Mouse (Mus musculus) forebrain, embryonic 15.5 days (tissue): ENCODE measurements around the gene Olfr1199. TPM values are rescaled to one million over a fixed set of nuclear protein-coding genes. Genes with fewer than 3 reads are reported as not detected.

Experiments used
- ATAC-seq: fragments of 200-750 bp; cut with Nextera tagmentation; replicated peaks from 2 replicates; pipeline ENCODE4 v1.8.0; 2017; ENCODE audit warnings: mild to moderate bottlenecking, moderate TSS enrichment, moderate library complexity
- H3K27ac ChIP-seq: fragments of 300-500 bp; sonication (generic); replicated peaks from 2 replicates; pipeline ENCODE4 v1.5.1; 2015; ENCODE audit warnings: mild to moderate bottlenecking, inconsistent platforms
- H3K27me3 ChIP-seq: fragments of 300-500 bp; sonication (generic); 2 replicates; pipeline ENCODE4 v1.6.1; 2015; ENCODE audit warnings: inconsistent platforms
- H3K36me3 ChIP-seq: fragments of 300-500 bp; sonication (generic); 2 replicates; pipeline ENCODE4 v1.6.1; 2015; ENCODE audit warnings: mild to moderate bottlenecking, inconsistent platforms
- H3K4me1 ChIP-seq: fragments of 300-500 bp; sonication (generic); 2 replicates; pipeline ENCODE4 v1.6.1; 2015; ENCODE audit warnings: inconsistent platforms
- H3K4me2 ChIP-seq: fragments of 300-500 bp; sonication (generic); replicated peaks from 2 replicates; pipeline ENCODE4 v1.6.1; 2015; ENCODE audit warnings: mild to moderate bottlenecking, inconsistent platforms
- H3K4me3 ChIP-seq: fragments of 300-500 bp; sonication (generic); 2 replicates; pipeline ENCODE4 v1.5.1; 2015; ENCODE audit warnings: mild to moderate bottlenecking, inconsistent platforms
- H3K9ac ChIP-seq: fragments of 300-500 bp; sonication (generic); replicated peaks from 2 replicates; pipeline ENCODE4 v1.6.1; 2015; ENCODE audit warnings: mild to moderate bottlenecking, inconsistent platforms
- H3K9me3 ChIP-seq: fragments of 300-500 bp; sonication (generic); 2 replicates; pipeline ENCODE4 v1.6.1; 2016; ENCODE audit warnings: inconsistent platforms
- WGBS: fragments of 180-500 bp; shearing (Covaris S2); methylation state at CpG from one replicate; pipeline ENCODE4 v1.1.7; 2015; ENCODE audit warnings: mixed read lengths; 5-methylcytosine and 5-hydroxymethylcytosine counted together
- polyA plus RNA-seq: library from polyadenylated mRNA; unstranded; fragments of >200 nt; fragmentation: Nextera tagmentation; extraction: Ambion mirVana; gene quantifications from 2 replicates; pipeline ENCODE4 v1.2.1, GENCODE M21; 2015

Gene Olfr1199
- polyA plus RNA-seq = not detected in 2 replicates

DNA sequence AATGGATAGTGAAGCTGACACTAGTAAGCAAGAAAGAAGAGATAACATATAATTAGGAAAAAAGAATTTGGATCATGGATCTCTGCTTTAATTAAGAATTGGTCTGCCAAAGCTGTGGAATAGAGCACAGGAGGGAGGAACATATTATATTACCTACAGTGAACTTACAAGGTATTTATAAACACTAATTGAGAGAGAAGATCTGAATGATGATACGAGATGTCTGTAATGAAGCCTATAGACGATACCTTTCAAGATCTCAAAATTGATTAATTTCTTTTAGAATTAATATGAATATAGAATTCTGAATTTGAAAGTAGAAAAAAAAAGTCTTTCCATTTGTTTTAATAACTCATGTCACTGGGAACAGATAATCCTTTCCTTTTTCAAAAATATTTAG is at the start of gene Olfr1199:
Gene Olfr1199 (minus strand): TSS at position 101 of the 400 bp plus-strand sequence.
- no peak within 1 kb of the TSS for H3K27ac ChIP-seq
- H3K4me2 ChIP-seq = no peak within 1 kb of the TSS
- H3K36me3 ChIP-seq = no peaks in the 10 kb centered on the region
- no peak for ATAC-seq
- H3K4me3 ChIP-seq = no peak within 1 kb of the TSS
- no peaks in the 10 kb centered on the region for H3K4me1 ChIP-seq
- 92% methylated on average over 2 of the region's 2 CpGs for WGBS
- no peaks in the 10 kb centered on the region for H3K9me3 ChIP-seq
- H3K27me3 ChIP-seq = no peaks in the 10 kb centered on the region
- H3K9ac ChIP-seq = no peak within 1 kb of the TSS

DNA sequence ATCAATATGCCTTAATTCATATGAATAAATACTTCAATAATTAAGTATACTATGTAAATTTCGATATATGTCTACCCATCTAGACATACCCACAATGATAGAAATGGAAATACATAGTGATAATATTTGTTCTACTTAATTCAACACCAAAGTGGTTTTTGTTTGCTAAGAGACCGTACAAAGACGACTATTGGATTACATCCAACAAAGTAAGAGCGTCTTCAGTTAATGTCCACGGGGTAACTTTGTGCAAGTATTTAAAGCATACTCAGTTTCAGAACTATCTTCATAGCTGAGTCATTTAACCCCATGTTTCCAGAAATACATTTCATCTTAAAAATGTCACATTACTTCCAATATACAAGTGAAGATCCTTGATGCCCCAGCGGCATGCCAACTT is 32.5 kb upstream of the Olfr1199 start, which contains the start of gene Olfr1201:
Gene Olfr1201 (plus strand): TSS at position 301 of the 400 bp plus-strand sequence.
- no peak within 1 kb of the TSS for H3K4me3 ChIP-seq
- H3K36me3 ChIP-seq = no peaks in the 10 kb centered on the region
- 88% methylated on average over 6 of the region's 6 CpGs for WGBS
- ATAC-seq = no peak
- no peak within 1 kb of the TSS for H3K4me2 ChIP-seq
- H3K27ac ChIP-seq = no peak within 1 kb of the TSS
- no peaks in the 10 kb centered on the region for H3K9me3 ChIP-seq
- H3K27me3 ChIP-seq = no peaks in the 10 kb centered on the region
- no peaks in the 10 kb centered on the region for H3K4me1 ChIP-seq
- no peak within 1 kb of the TSS for H3K9ac ChIP-seq

DNA sequence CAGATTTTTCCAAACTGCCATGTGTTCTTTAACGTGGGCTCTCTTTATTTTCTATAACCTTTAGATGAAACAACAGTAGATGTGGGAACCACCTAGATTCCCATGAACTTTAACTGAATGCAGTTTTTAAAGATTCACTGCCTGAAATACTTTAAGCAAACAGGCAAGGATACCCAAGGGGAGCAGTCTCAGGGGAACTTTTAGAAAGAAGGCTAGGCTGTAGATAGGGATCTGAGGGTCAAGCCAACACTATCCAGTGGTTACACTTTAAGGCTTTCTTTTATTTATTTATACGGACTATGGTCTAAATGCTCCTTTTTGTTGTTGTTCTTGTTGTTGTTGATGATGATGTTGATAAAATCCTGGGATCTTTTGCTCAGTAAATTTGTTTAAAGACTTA is 10.1 kb upstream of the Olfr1199 start, which contains the start of gene Olfr1200:
Gene Olfr1200 (minus strand): TSS at position 101 of the 400 bp plus-strand sequence.
- ATAC-seq = no peak
- H3K36me3 ChIP-seq = no peaks in the 10 kb centered on the region

GRCm38 (mm10) chr2:88751270-88751669 is 9.0 kb downstream of the Olfr1199 start, which contains the start of gene Olfr1198:
Olfr1198 (minus strand) TSS chr2:88751370.
- WGBS = 93% methylated on average over 2 of the region's 2 CpGs
- Histone ChIP-seq H3K27ac (no peak within 1 kb of the TSS), H3K4me3 (no peak within 1 kb of the TSS), H3K27me3 (no peaks in the 10 kb centered on the region), H3K36me3 (no peaks in the 10 kb centered on the region), H3K9me3 (no peaks in the 10 kb centered on the region), H3K4me2 (no peak within 1 kb of the TSS), H3K4me1 (no peaks in the 10 kb centered on the region), H3K9ac (no peak within 1 kb of the TSS)
- no peak for ATAC-seq

More for the DNA sequence above, 10.1 kb upstream of the Olfr1199 start, which contains the start of gene Olfr1200:
- no peaks in the 10 kb centered on the region for H3K4me1 ChIP-seq
- H3K27me3 ChIP-seq = no peaks in the 10 kb centered on the region
- no peak within 1 kb of the TSS for H3K27ac ChIP-seq
- H3K4me2 ChIP-seq = no peak within 1 kb of the TSS
- no peak within 1 kb of the TSS for H3K9ac ChIP-seq
- 82% methylated on average over 2 of the region's 2 CpGs for WGBS
- H3K4me3 ChIP-seq = no peak within 1 kb of the TSS
- H3K9me3 ChIP-seq = no peaks in the 10 kb centered on the region

DNA sequence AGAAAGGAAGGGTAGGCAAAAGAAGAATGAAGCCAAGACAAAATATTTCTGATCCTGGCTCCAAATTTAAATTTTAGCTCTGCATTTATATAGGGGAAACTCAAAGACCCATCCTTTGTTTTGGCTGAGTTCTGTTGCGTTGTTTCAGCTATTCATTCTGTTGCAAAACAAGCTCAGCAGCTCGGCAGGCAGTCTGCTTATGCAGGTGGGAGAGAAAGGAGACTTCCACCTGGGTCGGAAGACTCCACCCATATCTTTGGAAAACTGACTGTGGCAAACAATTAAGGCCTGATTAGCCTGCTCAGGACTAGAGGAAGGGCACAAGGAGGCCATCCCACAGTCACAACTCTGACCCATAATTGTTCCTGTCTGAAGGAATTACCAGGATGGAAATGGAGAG is 16.9 kb downstream of the Olfr1199 start:
- Histone ChIP-seq H3K4me3 (no peak overlapping the region), H3K4me1 (no peaks in the 10 kb centered on the region), H3K4me2 (no peak overlapping the region), H3K9ac (no peak overlapping the region), H3K27me3 (no peaks in the 10 kb centered on the region), H3K36me3 (no peaks in the 10 kb centered on the region), H3K9me3 (no peaks in the 10 kb centered on the region), H3K27ac (no peak overlapping the region)
- no peak for ATAC-seq
- WGBS = 59% methylated on average over 3 of the region's 3 CpGs

DNA sequence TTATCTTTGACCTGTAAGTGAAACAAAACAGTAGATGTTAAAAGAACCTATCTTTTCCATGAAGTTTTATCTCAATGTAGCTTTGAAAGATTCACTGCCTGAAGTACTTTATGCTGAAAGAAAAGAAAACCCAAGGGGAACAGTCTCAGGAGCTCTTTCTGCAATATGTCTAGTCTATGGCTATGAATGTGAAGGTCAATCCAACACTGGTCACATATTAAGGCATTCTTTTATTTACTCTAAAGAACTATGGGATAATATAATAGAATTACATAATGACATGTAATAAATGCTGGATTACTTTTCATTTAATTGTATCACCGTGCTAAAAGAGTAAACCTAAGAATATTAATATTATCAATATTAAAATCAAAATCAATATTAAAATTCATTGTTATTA is 28.0 kb downstream of the Olfr1199 start, which contains the start of gene Olfr1197:
Gene Olfr1197 (minus strand): TSS at position 101 of the 400 bp plus-strand sequence.
- Histone ChIP-seq H3K9ac (no peak within 1 kb of the TSS), H3K4me1 (no peaks in the 10 kb centered on the region), H3K27ac (no peak within 1 kb of the TSS), H3K4me3 (no peak within 1 kb of the TSS), H3K4me2 (no peak within 1 kb of the TSS), H3K9me3 (no peaks in the 10 kb centered on the region), H3K27me3 (no peaks in the 10 kb centered on the region), H3K36me3 (no peaks in the 10 kb centered on the region)
- 78% methylated on average over 1 of the region's 1 CpGs for WGBS
- ATAC-seq = no peak

GRCm38 (mm10) chr2:88704497-88704896 is 55.8 kb downstream of the Olfr1199 start, which contains the start of gene Olfr1196:
Olfr1196 (minus strand) TSS chr2:88704597.
- no peak for ATAC-seq
- Histone ChIP-seq H3K4me1 (no peaks in the 10 kb centered on the region), H3K9me3 (no peaks in the 10 kb centered on the region), H3K36me3 (no peaks in the 10 kb centered on the region), H3K4me2 (no peak within 1 kb of the TSS), H3K9ac (no peak within 1 kb of the TSS), H3K4me3 (no peak within 1 kb of the TSS), H3K27me3 (no peaks in the 10 kb centered on the region), H3K27ac (no peak within 1 kb of the TSS)
- WGBS = 86% methylated on average over 2 of the region's 2 CpGs

Other genes with a start within 250 kb of the Olfr1199 start
- gene Olfr1186, start 241.9 kb downstream of the Olfr1199 start, polyA plus RNA-seq = not detected in 2 replicates
- not detected in 2 replicates for gene Olfr1188, start 203.5 kb downstream of the Olfr1199 start, polyA plus RNA-seq
- gene Olfr1189, start 174.0 kb downstream of the Olfr1199 start, polyA plus RNA-seq = not detected in 2 replicates
- not detected in 2 replicates for gene Olfr1191-ps1, start 119.9 kb downstream of the Olfr1199 start, polyA plus RNA-seq
- not detected in 2 replicates for gene Olfr1192-ps1, start 112.0 kb downstream of the Olfr1199 start, polyA plus RNA-seq
- gene Olfr1193, start 84.8 kb downstream of the Olfr1199 start, polyA plus RNA-seq = not detected in 2 replicates
- not detected in 2 replicates for gene Olfr1195, start 71.3 kb downstream of the Olfr1199 start, polyA plus RNA-seq
- not detected in 2 replicates for gene Olfr1196, start 55.9 kb downstream of the Olfr1199 start, polyA plus RNA-seq
- not detected in 2 replicates for gene Olfr1197, start 28.1 kb downstream of the Olfr1199 start, polyA plus RNA-seq
- gene Olfr1198, start 9.1 kb downstream of the Olfr1199 start, polyA plus RNA-seq = not detected in 2 replicates
- gene Olfr1200, start 10.0 kb upstream of the Olfr1199 start, polyA plus RNA-seq = not detected in 2 replicates
- not detected in 2 replicates for gene Olfr1201, start 32.6 kb upstream of the Olfr1199 start, polyA plus RNA-seq
- gene Olfr1202, start 54.0 kb upstream of the Olfr1199 start, polyA plus RNA-seq = not detected in 2 replicates
- not detected in 2 replicates for gene Olfr1205, start 69.3 kb upstream of the Olfr1199 start, polyA plus RNA-seq
- not detected in 2 replicates for gene Olfr1204, start 88.8 kb upstream of the Olfr1199 start, polyA plus RNA-seq
- not detected in 2 replicates for gene Olfr1206, start 102.8 kb upstream of the Olfr1199 start, polyA plus RNA-seq
- gene Olfr1208, start 141.8 kb upstream of the Olfr1199 start, polyA plus RNA-seq = not detected in 2 replicates
- gene Olfr1209, start 154.7 kb upstream of the Olfr1199 start, polyA plus RNA-seq = not detected in 2 replicates
- gene Olfr1211, start 177.6 kb upstream of the Olfr1199 start, polyA plus RNA-seq = not detected in 2 replicates
- not detected in 2 replicates for gene Olfr1212, start 193.5 kb upstream of the Olfr1199 start, polyA plus RNA-seq
- not detected in 2 replicates for gene Gm13762, start 219.8 kb upstream of the Olfr1199 start, polyA plus RNA-seq
- gene Olfr1214, start 232.2 kb upstream of the Olfr1199 start, polyA plus RNA-seq = not detected in 2 replicates
- gene Olfr1215, start 246.5 kb upstream of the Olfr1199 start, polyA plus RNA-seq = not detected in 2 replicates